Mouse (Mus musculus) forebrain, embryonic 15.5 days (tissue): ENCODE results near the gene Sox18. TPM values are rescaled to one million over a fixed set of nuclear protein-coding genes. Genes with fewer than 3 reads are reported as not detected.
A peak's percentile ranks its signal among the peaks of the same experiment; 100 is the strongest.

Source experiments
- ATAC-seq: fragments of 200-750 bp; cut with Nextera tagmentation; replicated peaks from 2 replicates; pipeline ENCODE4 v1.8.0; 2017; ENCODE audit warnings: mild to moderate bottlenecking, moderate TSS enrichment, moderate library complexity
- H3K27ac ChIP-seq: fragments of 300-500 bp; sonication (generic); replicated peaks from 2 replicates; pipeline ENCODE4 v1.5.1; 2015; ENCODE audit warnings: mild to moderate bottlenecking, inconsistent platforms
- H3K27me3 ChIP-seq: fragments of 300-500 bp; sonication (generic); 2 replicates; pipeline ENCODE4 v1.6.1; 2015; ENCODE audit warnings: inconsistent platforms
- H3K36me3 ChIP-seq: fragments of 300-500 bp; sonication (generic); 2 replicates; pipeline ENCODE4 v1.6.1; 2015; ENCODE audit warnings: mild to moderate bottlenecking, inconsistent platforms
- H3K4me1 ChIP-seq: fragments of 300-500 bp; sonication (generic); 2 replicates; pipeline ENCODE4 v1.6.1; 2015; ENCODE audit warnings: inconsistent platforms
- H3K4me2 ChIP-seq: fragments of 300-500 bp; sonication (generic); replicated peaks from 2 replicates; pipeline ENCODE4 v1.6.1; 2015; ENCODE audit warnings: mild to moderate bottlenecking, inconsistent platforms
- H3K4me3 ChIP-seq: fragments of 300-500 bp; sonication (generic); 2 replicates; pipeline ENCODE4 v1.5.1; 2015; ENCODE audit warnings: mild to moderate bottlenecking, inconsistent platforms
- H3K9ac ChIP-seq: fragments of 300-500 bp; sonication (generic); replicated peaks from 2 replicates; pipeline ENCODE4 v1.6.1; 2015; ENCODE audit warnings: mild to moderate bottlenecking, inconsistent platforms
- H3K9me3 ChIP-seq: fragments of 300-500 bp; sonication (generic); 2 replicates; pipeline ENCODE4 v1.6.1; 2016; ENCODE audit warnings: inconsistent platforms
- WGBS: fragments of 180-500 bp; shearing (Covaris S2); methylation state at CpG from one replicate; pipeline ENCODE4 v1.1.7; 2015; ENCODE audit warnings: mixed read lengths; 5-methylcytosine and 5-hydroxymethylcytosine counted together
- polyA plus RNA-seq: library from polyadenylated mRNA; unstranded; fragments of >200 nt; fragmentation: Nextera tagmentation; extraction: Ambion mirVana; gene quantifications from 2 replicates; pipeline ENCODE4 v1.2.1, GENCODE M21; 2015

The Sox18 gene
- polyA plus RNA-seq, 1 experiment from 2014 or later: 12.9 TPM

DNA sequence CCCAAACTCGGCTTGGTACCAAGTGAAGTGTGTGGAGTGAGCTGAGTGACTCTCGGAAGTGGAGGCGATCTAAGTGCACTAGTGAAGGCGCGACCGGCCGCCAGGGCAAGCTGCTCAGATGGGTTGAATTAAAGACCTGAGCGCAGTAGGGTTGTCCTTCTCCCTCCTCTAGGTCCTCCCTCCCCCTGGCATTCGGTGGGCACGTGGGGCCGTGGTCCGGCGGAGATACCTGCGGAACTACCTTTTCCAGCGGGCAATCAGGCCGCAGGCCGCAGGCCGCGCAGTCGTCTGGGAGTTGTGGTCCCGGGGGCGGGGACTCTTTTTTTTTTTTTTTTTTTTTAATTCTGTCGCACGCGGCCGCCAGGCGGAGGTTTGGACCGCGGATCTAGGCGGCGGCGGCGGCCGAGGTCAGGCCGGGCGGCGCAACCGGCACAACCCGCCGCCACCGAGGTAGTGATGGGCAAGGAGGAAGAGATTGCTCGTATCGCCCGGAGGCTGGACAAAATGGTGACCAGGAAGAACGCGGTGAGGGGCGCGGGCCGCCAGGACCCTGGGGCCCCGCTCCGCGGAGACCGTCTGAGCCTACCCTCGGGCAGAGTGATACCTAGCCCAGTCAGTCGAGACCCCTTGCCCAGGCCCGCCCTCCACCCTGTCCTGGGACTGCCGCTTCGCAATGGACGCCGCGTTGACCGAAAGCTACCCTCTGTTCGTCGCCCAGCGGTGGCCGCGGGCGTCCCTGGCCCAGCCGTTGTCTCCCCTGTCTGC, 8.7 kb upstream of the Sox18 start, which contains the start of gene Tcea2:
TSS of gene Tcea2 (plus strand) at position 360 of the 765 bp plus-strand sequence.
- peak; percentile 53 for ATAC-seq
- Histone ChIP-seq H3K36me3 (peaks cover 3% of the 10 kb centered on the region; the same call in 1 of the 2 replicates), H3K4me1 (peaks cover 28% of the 10 kb centered on the region), H3K9me3 (no peaks in the 10 kb centered on the region), H3K27ac (peak within 1 kb of the TSS; percentile 51), H3K27me3 (no peaks in the 10 kb centered on the region), H3K9ac (peak within 1 kb of the TSS; percentile 87), H3K4me2 (peak within 1 kb of the TSS; percentile 92), H3K4me3 (peak within 1 kb of the TSS; percentile 79)
- WGBS: under 1% methylated on average over 69 of the region's 69 CpGs

DNA sequence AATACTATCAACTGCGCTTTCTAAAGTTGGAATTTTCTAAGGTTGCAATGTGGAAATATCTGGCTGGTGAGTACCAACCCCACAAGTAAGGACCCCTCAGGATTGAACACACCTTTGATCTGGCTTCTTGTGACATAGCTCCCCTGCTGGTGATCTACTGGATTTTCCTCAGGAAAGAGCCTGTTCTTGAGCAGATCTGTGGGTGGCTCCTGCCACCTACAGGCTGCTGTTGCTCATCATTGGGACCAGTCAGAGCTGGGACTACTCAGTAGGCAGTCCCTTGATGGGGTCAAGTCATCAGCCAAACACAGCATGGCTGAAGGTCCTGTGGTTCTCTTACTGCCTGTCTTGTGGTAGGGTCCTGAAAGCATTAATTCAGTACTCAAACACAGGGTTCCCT, 7.3 kb upstream of the Sox18 start:
- Histone ChIP-seq H3K27me3 (peaks cover 7% of the 10 kb centered on the region), H3K4me3 (no peak overlapping the region), H3K4me1 (peaks cover 28% of the 10 kb centered on the region), H3K9me3 (no peaks in the 10 kb centered on the region), H3K27ac (no peak overlapping the region), H3K9ac (no peak overlapping the region), H3K36me3 (no peaks in the 10 kb centered on the region), H3K4me2 (no peak overlapping the region)
- 42% methylated on average over 1 of the region's 1 CpGs for WGBS
- peak; percentile 39 for ATAC-seq

DNA sequence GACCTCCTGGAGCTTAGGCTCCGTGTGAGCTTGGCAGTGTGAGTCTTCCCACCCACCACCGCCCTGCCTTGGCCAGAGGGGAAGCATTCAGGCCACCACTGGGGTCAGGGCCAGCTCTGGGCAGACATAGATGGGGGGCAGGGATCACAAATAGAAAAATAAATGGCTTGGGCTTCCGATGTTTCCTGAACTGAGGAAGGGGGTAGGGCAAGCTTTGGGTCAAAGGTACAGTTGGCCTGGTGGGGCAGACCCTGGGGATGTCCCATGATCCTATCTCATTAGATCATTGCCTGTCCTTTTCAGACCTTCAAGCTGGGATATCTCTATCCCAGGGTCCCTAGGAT, 6.3 kb upstream of the Sox18 start:
- Histone ChIP-seq H3K9ac (no peak overlapping the region), H3K36me3 (no peaks in the 10 kb centered on the region), H3K4me3 (no peak overlapping the region), H3K4me1 (peaks cover 28% of the 10 kb centered on the region), H3K9me3 (no peaks in the 10 kb centered on the region), H3K27ac (no peak overlapping the region), H3K27me3 (peaks cover 18% of the 10 kb centered on the region), H3K4me2 (no peak overlapping the region)
- WGBS: 60% methylated on average over 3 of the region's 3 CpGs
- ATAC-seq: no peak

DNA sequence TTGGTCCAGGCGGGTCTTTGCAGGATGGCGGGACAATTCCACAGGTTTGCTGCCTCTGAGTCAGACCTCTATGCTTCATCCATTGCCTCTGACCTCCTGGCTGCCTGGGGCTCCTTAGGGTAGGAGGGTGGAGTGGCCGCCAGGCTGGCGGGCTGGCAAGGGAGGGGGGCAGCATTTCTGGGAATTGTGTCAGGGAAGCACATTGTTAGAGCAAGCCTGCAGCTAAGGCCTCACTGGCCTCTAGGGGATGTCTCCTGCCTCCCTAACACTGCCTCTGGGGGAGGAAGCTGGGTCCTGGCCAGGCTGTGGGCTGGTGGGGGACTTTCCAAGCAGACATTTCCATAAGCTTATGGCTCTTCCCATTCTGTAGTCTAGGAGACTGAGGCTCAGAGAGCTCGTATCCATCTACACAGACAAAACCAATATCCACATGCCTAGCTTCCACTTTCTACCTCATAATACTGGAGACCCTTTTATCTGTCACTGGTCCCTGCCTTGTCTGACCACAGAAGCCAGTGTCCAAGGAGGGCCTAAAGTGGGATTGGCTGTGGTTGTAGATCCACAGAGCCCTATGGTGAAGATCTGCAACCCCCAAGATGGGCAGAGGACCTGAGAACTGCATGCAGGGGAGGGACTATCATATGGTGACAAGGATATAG, 5.8 kb upstream of the Sox18 start:
- Histone ChIP-seq H3K27ac (peak overlapping the region; percentile 17), H3K4me3 (no peak overlapping the region), H3K9me3 (no peaks in the 10 kb centered on the region), H3K27me3 (peaks cover 23% of the 10 kb centered on the region), H3K4me1 (peaks cover 28% of the 10 kb centered on the region), H3K9ac (no peak overlapping the region), H3K36me3 (no peaks in the 10 kb centered on the region), H3K4me2 (no peak overlapping the region)
- WGBS: 55% methylated on average over 5 of the region's 5 CpGs
- no peak for ATAC-seq

DNA sequence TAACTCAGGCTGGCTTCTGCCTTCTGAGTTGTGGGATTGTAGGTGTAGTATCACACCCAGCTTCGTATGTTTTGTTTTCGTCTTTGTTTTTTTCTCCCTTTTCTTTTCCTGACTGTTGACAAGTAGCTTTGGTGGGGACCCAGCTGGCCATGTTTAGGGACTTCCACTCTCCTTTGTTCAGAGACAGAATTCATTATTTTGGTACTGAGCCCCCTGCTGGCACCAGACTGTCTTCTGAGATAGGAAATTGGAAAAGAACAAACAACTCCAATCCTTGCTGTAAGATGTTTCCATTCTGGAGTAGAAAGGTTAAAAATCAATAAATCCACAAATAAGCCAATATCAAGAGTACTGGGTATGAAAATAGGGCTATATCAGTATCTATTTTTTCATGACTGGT, 5.0 kb upstream of the Sox18 start:
- H3K9me3 ChIP-seq: no peaks in the 10 kb centered on the region
- peaks cover 27% of the 10 kb centered on the region for H3K4me1 ChIP-seq
- WGBS: 27% methylated on average over 2 of the region's 2 CpGs
- no peak for ATAC-seq
- H3K36me3 ChIP-seq: no peaks in the 10 kb centered on the region
- H3K27ac ChIP-seq: peak overlapping the region; percentile 17; the same call in 1 of the 2 replicates
- peaks cover 31% of the 10 kb centered on the region for H3K27me3 ChIP-seq
- H3K9ac ChIP-seq: no peak overlapping the region
- H3K4me2 ChIP-seq: no peak overlapping the region
- H3K4me3 ChIP-seq: no peak overlapping the region

DNA sequence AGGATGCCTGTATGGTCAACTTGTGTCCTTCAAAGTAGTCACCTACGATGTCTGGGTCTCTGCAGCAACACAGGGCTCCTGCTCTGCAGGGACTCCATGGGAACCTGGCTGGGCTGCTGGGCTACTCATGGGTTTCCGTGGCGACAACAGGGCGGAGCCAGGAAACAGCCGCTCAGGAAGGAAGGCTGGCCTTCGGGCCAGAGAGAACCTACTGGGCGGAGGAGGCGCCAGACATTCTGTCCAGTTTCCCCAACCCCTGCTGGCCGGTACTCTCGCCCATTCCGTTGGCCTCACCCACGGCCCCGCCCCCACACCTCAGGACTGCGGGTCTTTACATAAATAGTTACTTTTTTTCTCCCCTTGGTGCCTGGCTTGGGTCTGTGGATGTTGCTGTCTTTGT, 4.0 kb upstream of the Sox18 start:
- ATAC-seq: no peak
- Histone ChIP-seq H3K36me3 (no peaks in the 10 kb centered on the region), H3K4me3 (no peak overlapping the region), H3K4me2 (peak overlapping the region; percentile 27), H3K4me1 (peaks cover 27% of the 10 kb centered on the region), H3K27me3 (peaks cover 40% of the 10 kb centered on the region), H3K27ac (peak overlapping the region; percentile 17; the same call in 1 of the 2 replicates), H3K9me3 (no peaks in the 10 kb centered on the region), H3K9ac (no peak overlapping the region)
- WGBS: 6% methylated on average over 14 of the region's 14 CpGs

DNA sequence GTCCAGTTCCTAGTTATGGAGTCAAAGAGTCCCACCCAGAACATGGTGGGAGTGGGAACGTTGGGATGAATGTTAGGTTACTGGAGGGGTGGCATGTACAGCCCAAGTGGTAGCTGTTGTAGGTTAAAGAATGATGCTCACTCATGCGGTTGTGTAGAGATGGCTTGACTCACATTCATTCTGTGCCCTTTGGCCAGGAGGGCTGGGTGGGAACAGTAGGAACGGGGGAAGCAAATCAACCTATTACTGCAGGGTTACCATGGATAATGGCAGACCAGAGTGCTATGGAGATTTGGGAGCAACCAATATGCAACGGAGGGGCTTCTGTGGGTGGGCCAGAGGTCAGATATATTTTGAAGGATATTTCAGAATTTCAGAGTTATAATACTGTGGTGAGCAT, 3.5 kb upstream of the Sox18 start:
- 75% methylated on average over 4 of the region's 4 CpGs for WGBS
- Histone ChIP-seq H3K4me1 (peaks cover 31% of the 10 kb centered on the region), H3K36me3 (no peaks in the 10 kb centered on the region), H3K27ac (no peak overlapping the region), H3K9me3 (no peaks in the 10 kb centered on the region), H3K4me3 (no peak overlapping the region), H3K4me2 (no peak overlapping the region), H3K9ac (no peak overlapping the region), H3K27me3 (peaks cover 46% of the 10 kb centered on the region)
- no peak for ATAC-seq

DNA sequence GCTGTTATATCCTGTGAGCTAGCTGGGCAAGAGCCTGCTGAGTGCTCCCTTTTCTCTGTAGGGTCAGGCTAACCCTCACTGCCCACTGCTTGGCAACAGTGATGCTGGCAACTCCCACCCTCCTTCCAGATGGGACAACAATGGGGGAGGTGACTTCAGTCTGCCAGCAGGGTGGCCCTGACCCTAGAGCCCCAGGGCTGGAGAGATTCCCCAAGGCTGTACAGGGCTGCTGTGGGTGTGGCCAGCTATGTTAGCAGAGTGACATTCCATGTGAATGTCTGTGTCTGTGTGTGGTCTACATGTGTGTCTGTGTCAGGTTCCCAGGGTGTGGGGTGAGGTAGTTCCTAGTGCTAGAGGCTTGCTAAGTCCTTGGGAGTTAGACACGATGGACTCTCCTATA, 2.1 kb upstream of the Sox18 start:
- Histone ChIP-seq H3K4me3 (no peak overlapping the region), H3K4me2 (no peak overlapping the region), H3K27ac (no peak overlapping the region), H3K4me1 (peaks cover 25% of the 10 kb centered on the region), H3K9ac (no peak overlapping the region), H3K36me3 (no peaks in the 10 kb centered on the region), H3K27me3 (peaks cover 60% of the 10 kb centered on the region), H3K9me3 (no peaks in the 10 kb centered on the region)
- no peak for ATAC-seq
- WGBS: 58% methylated on average over 1 of the region's 1 CpGs

DNA sequence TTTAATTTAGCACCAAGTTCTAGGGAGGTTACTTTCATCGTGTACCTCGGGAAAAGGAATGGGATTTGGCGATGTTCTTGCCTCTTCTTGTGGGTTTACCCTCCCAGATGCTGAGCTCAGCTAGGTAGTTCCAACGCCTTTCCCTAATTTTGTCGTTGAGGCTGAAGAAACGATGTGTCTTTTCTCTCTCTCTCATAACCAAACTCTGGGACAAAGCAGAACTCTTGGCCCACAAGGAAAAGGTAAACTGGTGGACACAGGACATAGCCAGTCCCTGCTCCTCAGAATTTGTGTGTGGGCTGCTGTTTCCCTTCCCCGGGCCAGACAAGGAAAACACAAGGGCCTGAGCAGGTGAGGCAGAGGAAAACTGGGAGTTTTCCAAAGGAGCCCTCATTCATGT, 544 bp upstream of the Sox18 start:
- Histone ChIP-seq H3K9me3 (no peaks in the 10 kb centered on the region), H3K4me3 (no peak overlapping the region), H3K4me1 (peaks cover 25% of the 10 kb centered on the region), H3K9ac (no peak overlapping the region), H3K27ac (no peak overlapping the region), H3K4me2 (no peak overlapping the region), H3K27me3 (peaks cover 64% of the 10 kb centered on the region), H3K36me3 (no peaks in the 10 kb centered on the region)
- 20% methylated on average over 7 of the region's 7 CpGs for WGBS
- no peak for ATAC-seq

DNA sequence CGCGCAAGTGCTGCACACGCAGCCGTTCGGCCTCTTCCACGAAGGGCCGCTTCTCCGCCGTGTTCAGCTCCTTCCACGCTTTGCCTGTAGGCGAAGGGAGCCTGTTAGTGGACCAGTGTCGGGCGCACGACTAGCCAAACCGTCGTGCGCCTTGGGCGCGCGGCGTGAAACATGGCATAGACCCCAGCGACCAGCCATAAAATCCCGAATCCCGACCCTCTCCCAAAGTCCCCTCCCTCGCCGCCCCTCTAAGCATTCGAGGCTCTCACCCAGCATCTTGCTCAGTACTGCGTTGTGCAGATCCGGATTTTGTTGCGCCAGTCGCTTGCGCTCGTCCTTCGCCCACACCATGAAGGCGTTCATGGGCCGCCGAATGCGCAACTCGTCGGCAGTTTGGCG, 528 bp downstream of the Sox18 start:
- no peak overlapping the region for H3K27ac ChIP-seq
- no peaks in the 10 kb centered on the region for H3K36me3 ChIP-seq
- peak overlapping the region; percentile 27; the same call in 1 of the 2 replicates for H3K9ac ChIP-seq
- ATAC-seq: no peak
- H3K9me3 ChIP-seq: no peaks in the 10 kb centered on the region
- peak overlapping the region; percentile 58 for H3K4me2 ChIP-seq
- WGBS: 1% methylated on average over 41 of the region's 41 CpGs
- H3K27me3 ChIP-seq: peaks cover 64% of the 10 kb centered on the region
- peaks cover 25% of the 10 kb centered on the region for H3K4me1 ChIP-seq
- peak overlapping the region; percentile 43 for H3K4me3 ChIP-seq

DNA sequence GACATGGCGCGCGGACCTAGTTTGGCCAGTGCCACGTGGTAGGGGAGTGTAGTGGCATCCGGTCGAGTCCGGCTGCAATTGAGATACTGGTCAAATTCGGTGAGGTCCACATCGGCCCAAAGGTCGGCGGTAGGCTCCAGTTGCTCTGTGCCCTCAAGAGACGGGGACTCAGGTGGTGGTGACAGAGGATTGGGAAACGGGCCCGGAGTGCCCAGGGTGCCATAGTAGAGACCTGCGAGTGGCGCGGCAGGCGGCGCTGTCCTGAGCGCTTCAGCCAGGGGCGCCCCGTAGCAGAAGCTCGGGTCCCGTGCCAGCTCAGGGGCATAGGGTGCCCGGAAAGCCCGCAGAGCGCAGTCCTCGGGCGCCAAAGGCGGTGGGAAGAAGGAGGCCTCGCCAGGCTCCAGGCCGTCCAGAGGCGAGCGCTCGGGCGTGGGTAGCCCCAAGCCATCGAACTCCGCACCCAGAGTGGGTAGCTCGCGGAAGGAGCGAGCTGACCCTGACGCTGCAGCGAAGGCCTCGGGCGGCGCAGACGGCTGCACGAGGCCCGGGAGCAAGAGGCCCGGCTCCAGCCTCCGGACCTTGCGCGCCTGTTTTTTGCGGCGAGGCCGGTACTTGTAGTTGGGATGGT, 1.0 kb downstream of the Sox18 start:
- Histone ChIP-seq H3K9ac (no peak overlapping the region), H3K4me2 (peak overlapping the region; percentile 58), H3K4me1 (peaks cover 20% of the 10 kb centered on the region), H3K36me3 (no peaks in the 10 kb centered on the region), H3K4me3 (peak overlapping the region; percentile 43), H3K27me3 (peaks cover 64% of the 10 kb centered on the region), H3K27ac (no peak overlapping the region), H3K9me3 (no peaks in the 10 kb centered on the region)
- ATAC-seq: no peak
- WGBS: 3% methylated on average over 55 of the region's 56 CpGs

DNA sequence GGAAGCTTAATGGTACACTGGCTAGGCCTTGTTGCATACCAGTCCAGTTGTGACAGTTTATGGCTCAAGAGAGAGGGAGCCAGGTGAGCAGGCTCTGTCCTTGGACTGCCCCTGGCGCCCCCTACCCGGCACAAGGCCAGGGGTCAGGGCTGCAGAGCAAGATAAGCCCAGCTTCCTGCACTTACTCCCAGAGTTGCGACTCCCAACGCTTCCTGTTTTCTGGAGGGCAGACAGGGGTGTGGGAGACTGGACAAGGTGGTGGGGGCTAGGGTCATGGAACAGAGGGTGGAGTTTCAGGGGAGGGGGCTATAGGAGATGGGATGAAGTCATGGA, 8.2 kb downstream of the Sox18 start:
- Histone ChIP-seq H3K4me1 (peaks cover 4% of the 10 kb centered on the region), H3K9me3 (no peaks in the 10 kb centered on the region), H3K27ac (no peak overlapping the region), H3K4me3 (no peak overlapping the region), H3K4me2 (no peak overlapping the region), H3K9ac (no peak overlapping the region), H3K36me3 (no peaks in the 10 kb centered on the region), H3K27me3 (peaks cover 2% of the 10 kb centered on the region; the same call in 1 of the 2 replicates)
- WGBS: 29% methylated on average over 4 of the region's 4 CpGs
- ATAC-seq: no peak
